Mouse (Mus musculus): Measurements from ENCODE around the gene Gm14443. TPM values are rescaled to one million over a fixed set of nuclear protein-coding genes. Genes with fewer than 3 reads are reported as not detected.

Gm14443 gene
- total RNA-seq, 2 experiments from 2014 or later = 5.7 to 7.1 TPM

Other genes starting within 250 kb of the Gm14443 start
- gene Gm14444, start 165.6 kb downstream of the Gm14443 start, total RNA-seq (2021) = 1 to 10 TPM in 1 of 2 experiments, not detected in 1; 1.8 TPM
- 1 to 10 TPM in 1 of 2 experiments, not detected in 1; 1.1 TPM for gene Gm14393, start 108.1 kb downstream of the Gm14443 start, total RNA-seq (2021)
- gene Gm14399, start 33.9 kb downstream of the Gm14443 start, total RNA-seq (2021) = 10 to 100 TPM; 16.4 to 20.2 TPM
- 100 to 1,000 TPM in 1 of 2 experiments, 10 to 100 TPM in 1; 93.6 to 107 TPM for gene Gm14391, start 31.0 kb upstream of the Gm14443 start, total RNA-seq (2021)
- 10 to 100 TPM; 11.9 to 12.5 TPM for gene Gm14440, start 99.3 kb upstream of the Gm14443 start, total RNA-seq (2021)
- 10 to 100 TPM; 65.1 to 65.8 TPM for gene Gm4631, start 162.3 kb upstream of the Gm14443 start, total RNA-seq (2021)
- 1 to 10 TPM; 6.9 to 7.6 TPM for gene Zfp968, start 196.6 kb upstream of the Gm14443 start, total RNA-seq (2021)